Mouse (Mus musculus) lung, embryonic 15.5 days (tissue): ENCODE results near the gene Cgrrf1. TPM values are rescaled to one million over a fixed set of nuclear protein-coding genes. Genes with fewer than 3 reads are reported as not detected.

Experiments used
- ATAC-seq: fragments of 200-750 bp; cut with Nextera tagmentation; 2 replicates; pipeline ENCODE4 v1.8.0; 2017; ENCODE audit warnings: moderate number of reproducible peaks, borderline replicate concordance; ENCODE audit not compliant: low FRiP score, low TSS enrichment; ENCODE audit errors: extremely low read depth
- H3K27ac ChIP-seq: fragments of 300-500 bp; sonication (generic); 2 replicates; pipeline ENCODE4 v1.5.1; 2015; ENCODE audit warnings: moderate library complexity, mild to moderate bottlenecking, inconsistent platforms
- H3K27me3 ChIP-seq: fragments of 300-500 bp; sonication (generic); 2 replicates; pipeline ENCODE4 v1.6.1; 2015; ENCODE audit warnings: inconsistent platforms
- H3K36me3 ChIP-seq: fragments of 300-500 bp; sonication (generic); 2 replicates; pipeline ENCODE4 v1.6.1; 2015; ENCODE audit warnings: inconsistent platforms
- H3K4me1 ChIP-seq: fragments of 300-500 bp; sonication (generic); 2 replicates; pipeline ENCODE4 v1.6.1; 2015; ENCODE audit warnings: inconsistent platforms
- H3K4me2 ChIP-seq: fragments of 300-500 bp; sonication (generic); 2 replicates; pipeline ENCODE4 v1.6.1; 2015; ENCODE audit warnings: inconsistent platforms, mild to moderate bottlenecking, moderate library complexity
- H3K4me3 ChIP-seq: fragments of 300-500 bp; sonication (generic); 2 replicates; pipeline ENCODE4 v1.5.1; 2015; ENCODE audit warnings: mild to moderate bottlenecking, inconsistent platforms
- H3K9ac ChIP-seq: fragments of 300-500 bp; sonication (generic); 2 replicates; pipeline ENCODE4 v1.6.1; 2015; ENCODE audit warnings: inconsistent platforms
- H3K9me3 ChIP-seq: fragments of 300-500 bp; sonication (generic); 2 replicates; pipeline ENCODE4 v1.6.1; 2016; ENCODE audit warnings: inconsistent platforms
- WGBS: fragments of 180-500 bp; shearing (Covaris S2); methylation state at CpG from one replicate; pipeline ENCODE4 v1.1.7; 2015; 5-methylcytosine and 5-hydroxymethylcytosine counted together
- polyA plus RNA-seq: library from polyadenylated mRNA; unstranded; fragments of >200 nt; fragmentation: Nextera tagmentation; extraction: Ambion mirVana; gene quantifications from 2 replicates; pipeline ENCODE4 v1.2.1, GENCODE M21; 2015

Gene Cgrrf1
- polyA plus RNA-seq, 1 experiment from 2014 or later = 47.1 TPM

DNA sequence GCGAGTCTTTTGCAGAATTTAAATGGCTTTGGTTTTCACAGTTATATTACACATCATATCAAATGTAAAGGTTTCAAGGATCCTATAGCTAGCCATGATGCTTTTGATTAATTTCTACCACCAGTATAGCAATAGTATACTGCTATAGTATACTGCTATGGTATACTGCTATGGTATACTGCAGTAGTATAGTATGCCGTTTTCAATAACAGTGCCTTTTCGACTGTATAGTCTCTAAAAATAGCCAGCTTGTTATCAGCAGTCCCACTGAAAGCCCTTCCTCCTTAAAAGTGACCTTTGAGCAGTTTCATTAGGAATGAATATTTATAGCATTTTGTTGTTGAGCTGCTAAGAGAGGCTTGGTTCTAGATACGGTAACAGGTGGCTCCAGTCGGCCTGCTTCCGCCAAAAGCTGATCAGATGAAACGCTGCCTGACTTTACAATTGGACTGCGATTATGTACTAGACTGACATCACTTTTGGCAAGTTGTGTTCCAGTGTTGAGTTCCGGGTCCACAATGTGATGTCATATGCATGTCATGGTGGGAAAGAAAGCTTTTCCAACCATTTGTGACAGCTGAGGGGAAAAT lies 70.7 kb downstream of the Cgrrf1 start:
- H3K4me2 ChIP-seq = no peak overlapping the region
- no peak for ATAC-seq
- no peaks in the 10 kb centered on the region for H3K36me3 ChIP-seq
- no peaks in the 10 kb centered on the region for H3K4me1 ChIP-seq
- H3K4me3 ChIP-seq = no peak overlapping the region
- no peaks in the 10 kb centered on the region for H3K27me3 ChIP-seq
- 86% methylated on average over 9 of the region's 9 CpGs for WGBS
- no peak overlapping the region for H3K27ac ChIP-seq
- no peaks in the 10 kb centered on the region for H3K9me3 ChIP-seq
- no peak overlapping the region for H3K9ac ChIP-seq

Other genes starting within 250 kb of the Cgrrf1 start
- 64.3 and 70.4 TPM in 2 replicates for gene Cdkn3, start 71.6 kb upstream of the Cgrrf1 start, polyA plus RNA-seq
- 182 TPM in 2 replicates for gene Cnih1, start 43.7 kb upstream of the Cgrrf1 start, polyA plus RNA-seq
- 69.5 and 69.7 TPM in 2 replicates for gene Gmfb, start 9.9 kb upstream of the Cgrrf1 start, polyA plus RNA-seq
- 6.4 and 6.5 TPM in 2 replicates for gene Samd4, start 50.7 kb downstream of the Cgrrf1 start, polyA plus RNA-seq